Mouse (Mus musculus) monocyte, adult 5-6 weeks (primary cell): ENCODE measurements around the gene Hmg20b. TPM values are rescaled to one million over a fixed set of nuclear protein-coding genes. Genes with fewer than 3 reads are reported as not detected.

Experiments used
- ATAC-seq: fragments of 153-309, 156-312 bp; replicated peaks from 2 replicates; pipeline ENCODE4 v1.8.0; 2017; ENCODE audit warnings: mild to moderate bottlenecking; ENCODE audit not compliant: low TSS enrichment, insufficient number of reproducible peaks, severe bottlenecking, poor library complexity, low FRiP score
- total RNA-seq: library from RNA; stranded (forward); fragments of 200-1000, 200-491, 200-594 nt; gene quantifications from 3 replicates; pipeline ENCODE4 v1.2.3, GENCODE M21; 2017

Hmg20b gene
- total RNA-seq, 1 experiment from 2014 or later = 28.8 TPM

DNA sequence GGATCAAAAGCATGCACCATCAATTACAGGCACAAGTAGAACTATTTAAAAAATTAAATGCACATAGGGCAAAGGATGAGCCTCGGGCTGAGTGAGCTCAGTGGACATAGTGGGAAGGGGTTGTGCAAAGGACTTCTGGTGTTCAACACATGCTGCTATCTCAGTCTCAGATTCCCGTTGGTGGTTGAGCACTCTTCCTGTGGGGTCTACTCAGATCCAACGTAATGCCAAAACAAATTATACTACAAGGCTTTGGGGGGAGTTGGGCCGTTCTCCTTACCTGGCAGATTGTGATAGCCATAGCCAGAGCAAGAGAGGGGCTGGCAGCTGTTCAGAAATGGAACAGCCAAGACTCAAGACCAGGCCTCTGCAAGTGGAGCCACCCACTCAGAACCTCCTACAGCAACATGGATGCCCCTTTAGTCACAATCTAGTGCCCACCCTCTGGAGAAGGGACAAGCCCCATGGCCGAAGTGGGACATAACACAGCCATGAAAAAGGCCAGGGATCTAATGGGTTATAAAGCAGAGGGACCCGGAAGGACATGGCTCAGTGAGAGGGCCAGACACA lies 29.6 kb upstream of the Hmg20b start:
- no peak for ATAC-seq

DNA sequence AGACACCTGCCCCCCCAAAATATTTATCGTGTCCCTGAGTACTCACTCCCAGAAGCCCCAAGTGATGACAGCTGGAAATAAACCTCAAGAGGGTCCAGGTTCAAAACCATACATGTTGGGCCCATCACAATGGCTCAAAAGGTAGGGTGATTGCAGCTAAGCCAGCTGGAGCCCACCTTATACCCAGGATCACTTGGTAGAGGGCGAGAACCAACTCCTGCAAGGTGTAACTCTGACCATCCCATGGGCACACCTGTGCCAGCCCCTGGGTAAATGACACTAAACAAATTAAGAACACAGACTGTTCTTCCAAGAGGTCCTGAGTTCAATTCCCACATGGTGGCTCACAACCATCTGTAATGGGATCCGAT lies 28.9 kb upstream of the Hmg20b start:
- no peak for ATAC-seq

DNA sequence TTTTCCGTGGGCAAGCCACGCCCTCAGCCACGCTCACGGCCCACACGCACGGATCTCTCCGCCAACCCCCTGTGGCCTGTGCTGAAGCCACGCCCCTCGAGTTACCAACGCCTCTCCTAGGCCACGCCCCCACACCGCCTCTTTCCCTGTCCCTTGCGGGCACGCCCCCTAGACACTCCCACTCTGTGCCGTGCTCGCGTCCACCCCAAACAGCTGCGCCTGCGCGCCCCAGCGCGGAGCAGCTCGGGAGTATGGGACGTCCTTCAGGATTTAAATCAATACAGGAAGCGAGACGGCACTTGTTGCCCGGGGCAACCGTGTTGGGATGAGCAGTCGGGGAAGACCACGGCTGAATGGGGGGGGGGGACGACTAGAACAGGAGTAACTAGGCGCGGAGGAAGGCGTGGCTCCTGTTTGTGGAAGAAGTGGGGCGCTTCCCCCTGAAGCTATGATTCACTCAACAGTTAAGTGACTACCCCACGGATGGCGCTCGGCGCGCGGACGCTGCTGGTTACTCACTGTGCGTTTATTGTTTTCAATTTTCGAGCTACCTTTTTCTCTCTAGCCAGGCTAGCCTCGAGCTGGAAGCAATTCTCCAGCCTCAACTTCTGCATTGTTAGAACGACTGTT lies 28.4 kb upstream of the Hmg20b start:
- peak; percentile 90 for ATAC-seq

DNA sequence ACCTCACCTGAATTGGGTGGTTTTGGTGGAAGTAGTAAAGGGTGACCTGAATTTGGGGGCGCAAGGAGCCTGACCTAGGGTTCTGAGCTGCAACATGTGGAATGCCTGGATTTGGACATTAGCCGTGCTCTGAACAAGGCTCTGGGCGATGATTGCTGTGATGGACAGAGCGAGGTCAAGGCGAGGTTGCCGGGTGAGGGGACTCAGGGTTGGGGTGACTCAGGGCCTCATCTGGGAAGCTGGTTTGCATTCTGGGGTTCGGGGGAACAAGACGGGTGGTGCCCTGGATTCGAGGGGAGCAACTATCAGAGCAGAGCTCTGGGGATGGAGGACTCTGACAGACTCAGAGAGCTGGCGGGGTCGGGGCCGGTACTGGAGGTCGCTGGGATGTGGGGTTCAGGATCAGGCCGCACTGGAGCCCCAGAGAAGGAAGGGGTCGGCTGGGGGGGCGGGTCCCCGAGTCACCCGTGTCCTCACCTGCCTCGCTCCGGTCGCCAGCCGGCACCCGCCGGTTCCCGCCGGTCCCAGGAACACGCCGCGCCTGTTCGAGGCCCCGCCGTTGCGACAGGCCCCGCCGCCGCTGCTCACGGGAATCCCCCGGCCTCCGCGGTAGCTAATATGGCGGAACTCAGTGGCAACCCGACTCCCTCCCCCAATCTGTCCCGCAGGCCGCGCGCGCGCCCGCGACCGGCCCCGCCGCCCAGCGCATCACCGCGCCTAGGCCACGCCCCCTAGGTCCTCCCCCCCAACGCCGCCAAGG lies 27.7 kb upstream of the Hmg20b start, which contains the start of gene Fzr1:
Gene Fzr1, minus strand, starts transcription at position 724 of the 760 bp plus-strand sequence.
- peak; percentile 6; the same call in 1 of the 2 replicates for ATAC-seq

DNA sequence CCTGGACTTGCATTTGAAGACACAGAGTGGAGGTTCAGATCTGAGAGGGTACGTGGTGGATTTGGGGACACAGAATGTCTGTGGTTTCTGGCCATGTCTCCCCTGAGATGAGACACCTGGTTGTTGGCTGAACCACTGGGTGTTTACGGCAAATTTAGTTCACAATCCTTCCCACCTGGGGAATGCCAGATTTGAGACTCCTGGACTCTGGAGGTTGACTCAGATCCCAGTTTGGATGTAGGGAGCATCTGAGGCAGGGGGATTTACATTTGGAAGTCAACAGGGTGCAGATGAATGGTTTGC lies 27.0 kb upstream of the Hmg20b start:
- ATAC-seq = no peak

DNA sequence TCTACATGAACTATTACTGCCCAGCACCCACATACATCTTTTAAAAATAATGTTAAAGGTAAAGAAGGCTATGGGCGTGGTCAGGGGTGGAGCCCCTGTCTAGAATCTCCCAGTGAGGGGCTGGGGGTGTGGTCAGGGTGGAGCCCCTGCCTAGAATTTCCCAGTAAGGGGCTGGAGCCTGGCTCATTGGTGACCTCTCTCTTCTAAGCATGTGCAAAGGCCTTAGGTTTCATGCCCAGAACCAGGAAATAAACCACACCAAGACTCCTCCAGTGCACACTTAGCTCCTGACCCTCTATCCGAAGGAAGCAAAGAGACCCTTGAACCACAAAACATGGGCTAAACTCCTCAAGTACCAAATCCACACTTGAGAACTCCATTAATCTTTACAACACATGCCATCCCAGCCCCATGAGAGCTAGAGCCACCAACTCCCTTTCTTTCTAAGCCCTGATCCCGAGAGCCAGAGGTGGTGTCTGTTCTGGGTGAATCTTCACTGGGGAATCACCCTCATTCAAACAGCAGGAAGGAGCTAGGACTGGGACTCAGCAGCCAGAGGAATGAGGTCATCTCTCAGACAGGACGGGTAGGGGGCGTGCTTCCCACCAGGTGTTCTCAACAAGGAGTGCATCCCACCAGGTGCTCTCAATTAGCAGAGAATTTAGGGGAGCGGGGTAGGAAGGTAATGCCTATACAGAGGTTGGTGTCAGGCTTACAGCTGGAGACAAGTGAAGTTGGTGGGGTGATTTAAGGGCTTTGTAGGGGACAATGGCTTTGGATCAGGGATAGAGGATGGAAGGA lies 26.5 kb upstream of the Hmg20b start:
- ATAC-seq = no peak

DNA sequence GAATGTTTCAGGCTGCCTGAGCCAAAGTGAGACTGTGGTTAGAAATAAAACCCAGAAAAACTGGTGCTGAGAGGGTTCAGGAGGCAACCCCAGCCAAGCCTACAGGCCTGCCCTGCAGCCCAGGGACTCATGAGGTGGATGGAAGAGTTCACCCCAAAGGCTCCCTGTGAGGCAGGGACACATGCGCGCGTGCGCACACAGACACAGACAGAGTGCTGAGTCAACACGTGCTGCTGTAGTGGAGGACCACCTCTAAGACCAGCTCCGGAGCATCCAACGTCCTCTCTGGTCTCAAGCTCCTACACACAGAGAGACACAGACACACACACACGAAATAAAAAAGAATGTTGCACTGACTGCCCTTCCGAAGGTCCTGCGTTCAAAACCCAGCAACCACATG lies 25.0 kb upstream of the Hmg20b start:
- ATAC-seq = no peak

DNA sequence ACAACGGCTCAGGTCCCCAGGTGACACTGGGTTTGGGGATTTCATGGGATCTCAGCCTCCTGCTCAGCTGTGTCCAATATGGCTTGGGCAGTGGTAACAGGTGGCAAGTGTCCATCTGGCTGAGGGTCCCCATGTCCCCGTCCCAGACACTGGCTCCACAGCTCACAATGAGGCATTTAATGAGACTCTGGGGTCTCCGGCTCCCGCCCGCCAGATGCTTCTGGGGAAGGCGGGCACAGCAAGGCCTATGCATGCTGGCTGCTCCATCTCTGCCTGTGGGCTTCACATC lies 16.9 kb upstream of the Hmg20b start:
- ATAC-seq = no peak

DNA sequence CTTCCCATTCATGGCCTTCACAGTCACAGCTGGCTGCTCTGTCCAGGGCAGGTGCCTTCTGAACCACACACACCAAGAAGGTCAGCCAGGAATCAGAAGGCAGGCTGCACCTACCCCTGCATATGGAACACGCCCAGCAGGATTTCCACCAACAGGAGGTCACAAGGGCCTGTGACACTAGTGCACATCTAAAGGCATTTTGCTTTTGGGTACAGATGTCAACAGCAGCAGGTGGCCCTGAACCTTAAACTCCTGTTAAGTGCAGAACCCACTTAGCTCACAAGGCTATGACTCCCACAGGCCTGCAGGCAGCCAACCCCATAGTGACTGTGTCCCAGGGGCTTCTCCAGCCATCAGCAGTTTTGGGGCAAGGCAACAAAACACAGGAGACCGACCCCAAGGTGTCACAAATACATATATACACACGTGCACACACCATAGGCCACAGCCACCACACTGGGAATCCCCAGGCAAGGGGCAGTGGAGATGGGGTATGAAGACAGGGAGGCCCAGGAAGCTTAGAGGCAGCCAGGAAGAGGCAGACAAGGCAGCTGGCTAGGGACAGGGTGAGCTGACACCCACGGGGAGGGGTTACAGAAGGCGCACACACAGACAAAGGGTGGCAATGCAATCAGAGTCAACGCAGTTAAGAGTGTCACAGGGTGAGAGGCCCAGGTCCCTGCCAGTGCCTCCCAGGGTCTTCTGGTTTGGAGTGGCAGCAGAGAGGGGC lies 16.4 kb upstream of the Hmg20b start:
- ATAC-seq = no peak

DNA sequence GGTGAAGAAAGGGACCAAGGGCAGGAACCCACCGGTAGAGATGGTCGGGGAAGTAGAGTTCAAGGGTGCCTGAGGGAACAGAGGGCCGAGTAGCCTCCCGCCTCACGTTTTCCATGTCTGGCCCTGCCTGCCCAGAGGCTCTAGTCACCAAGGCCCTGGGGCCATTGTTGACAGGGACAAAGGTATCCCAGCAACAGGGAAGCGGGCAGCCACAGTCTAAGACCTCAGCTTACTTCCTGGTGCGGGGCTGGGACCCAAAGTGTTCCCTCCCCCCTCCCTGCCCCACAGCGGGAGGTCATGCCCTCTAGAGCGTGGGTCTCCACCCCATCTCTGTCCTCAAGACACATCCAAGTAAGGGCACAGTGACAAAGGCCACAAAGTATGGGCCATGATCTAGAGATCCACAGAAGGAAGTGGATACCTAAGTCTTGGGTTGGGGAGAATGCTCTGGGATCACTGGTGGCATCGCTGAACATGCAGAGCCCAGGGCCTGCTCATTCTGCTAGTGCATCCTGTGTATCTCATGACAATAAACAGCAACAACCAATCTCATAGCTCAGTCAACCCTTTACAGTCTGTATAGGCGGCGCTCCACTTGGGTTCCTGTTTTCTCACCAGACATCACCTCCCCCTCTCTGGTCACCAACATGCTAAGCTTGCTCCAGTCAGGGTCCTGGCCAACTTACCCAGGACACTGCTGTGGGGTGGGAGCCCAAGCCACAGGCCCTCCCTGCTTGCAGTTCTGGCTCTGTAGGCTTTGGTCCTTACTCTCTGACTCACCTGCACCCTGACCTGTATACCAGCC lies 15.6 kb upstream of the Hmg20b start, which contains the start of gene 4930404N11Rik:
Gene 4930404N11Rik, minus strand, starts transcription at position 145 of the 805 bp plus-strand sequence.
- ATAC-seq = peak; percentile 33

DNA sequence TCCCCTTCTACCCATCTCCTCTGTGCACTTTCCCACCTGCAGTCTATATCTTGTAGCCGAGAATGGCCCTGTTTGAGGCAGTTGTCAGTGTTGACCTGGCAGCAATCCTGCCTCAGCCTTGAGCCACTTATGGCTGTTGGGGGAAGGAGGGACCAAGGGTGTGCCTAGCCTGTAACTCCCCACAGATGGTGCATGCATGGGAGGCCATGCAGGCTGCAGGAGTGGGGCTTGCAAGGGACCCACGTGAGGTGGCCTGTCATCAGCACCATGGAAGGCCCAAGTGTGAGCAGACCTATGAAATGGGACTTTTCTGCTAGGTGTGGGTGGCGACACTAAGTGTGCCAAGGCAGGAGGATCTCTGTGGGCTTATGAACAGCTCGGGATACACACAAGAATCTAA lies 14.8 kb upstream of the Hmg20b start:
- ATAC-seq = no peak

DNA sequence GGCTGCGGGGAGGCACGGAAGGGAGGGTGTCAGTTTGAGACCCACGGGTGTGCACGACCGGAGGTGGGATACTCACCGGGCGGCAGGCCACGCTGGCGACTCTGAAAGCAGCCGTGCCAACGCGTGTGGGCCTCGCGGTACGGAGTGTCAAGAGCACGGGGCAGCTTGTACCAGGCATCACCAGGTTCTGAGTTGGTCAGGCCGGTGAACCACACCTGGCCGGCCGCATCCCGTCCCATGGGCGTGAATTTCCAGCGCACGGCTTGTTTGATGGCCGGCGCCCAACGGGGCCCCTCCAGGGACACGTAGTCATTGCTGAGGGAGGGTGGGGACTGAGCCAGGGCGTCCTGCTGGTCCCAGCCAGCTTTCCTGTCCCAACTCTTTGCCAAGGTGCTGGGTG lies 14.4 kb upstream of the Hmg20b start:
- ATAC-seq = no peak

DNA sequence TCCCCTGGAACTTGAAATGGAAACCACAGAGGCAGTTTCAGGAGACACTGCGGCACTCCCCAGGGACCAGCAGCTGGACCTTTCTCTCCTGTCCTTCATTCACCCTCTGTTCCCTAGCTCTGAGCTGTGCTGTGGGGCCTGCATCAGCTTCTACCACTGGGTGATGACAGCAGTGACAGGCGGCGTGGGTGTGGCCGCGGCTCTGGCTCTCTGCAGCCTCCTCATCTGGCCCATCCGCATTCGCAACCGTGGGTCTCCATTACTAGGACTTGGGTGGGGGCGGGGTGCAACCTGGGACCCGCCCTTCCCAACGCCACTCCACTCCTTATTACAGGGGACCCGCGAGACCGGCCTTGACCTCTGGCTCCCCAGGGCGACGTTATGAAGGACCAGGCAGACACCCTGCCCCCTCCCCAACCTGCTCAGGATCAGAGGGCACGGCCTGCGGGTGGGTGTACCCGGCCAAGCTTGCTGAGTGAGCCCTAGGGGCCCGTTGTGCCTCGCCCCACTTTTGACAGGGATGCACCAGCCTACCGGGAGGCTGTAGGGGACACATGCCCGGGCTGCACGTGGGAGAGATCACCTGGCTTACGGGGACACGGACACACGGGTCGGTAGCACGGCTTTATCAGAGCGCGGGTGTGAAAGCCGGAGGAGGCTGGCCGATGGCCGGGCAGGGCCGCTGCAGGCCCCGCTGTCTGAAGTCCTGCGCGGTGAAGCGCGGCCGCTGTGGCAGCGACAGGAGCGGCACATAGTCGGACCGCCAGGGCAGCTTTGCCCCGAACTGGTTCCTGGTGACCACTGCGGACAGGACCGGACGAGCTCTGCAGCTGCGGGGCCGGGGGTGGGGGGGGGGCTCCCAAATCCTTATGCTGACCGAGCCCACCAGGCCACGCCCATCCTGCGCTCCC lies 13.4 kb upstream of the Hmg20b start:
- no peak for ATAC-seq

DNA sequence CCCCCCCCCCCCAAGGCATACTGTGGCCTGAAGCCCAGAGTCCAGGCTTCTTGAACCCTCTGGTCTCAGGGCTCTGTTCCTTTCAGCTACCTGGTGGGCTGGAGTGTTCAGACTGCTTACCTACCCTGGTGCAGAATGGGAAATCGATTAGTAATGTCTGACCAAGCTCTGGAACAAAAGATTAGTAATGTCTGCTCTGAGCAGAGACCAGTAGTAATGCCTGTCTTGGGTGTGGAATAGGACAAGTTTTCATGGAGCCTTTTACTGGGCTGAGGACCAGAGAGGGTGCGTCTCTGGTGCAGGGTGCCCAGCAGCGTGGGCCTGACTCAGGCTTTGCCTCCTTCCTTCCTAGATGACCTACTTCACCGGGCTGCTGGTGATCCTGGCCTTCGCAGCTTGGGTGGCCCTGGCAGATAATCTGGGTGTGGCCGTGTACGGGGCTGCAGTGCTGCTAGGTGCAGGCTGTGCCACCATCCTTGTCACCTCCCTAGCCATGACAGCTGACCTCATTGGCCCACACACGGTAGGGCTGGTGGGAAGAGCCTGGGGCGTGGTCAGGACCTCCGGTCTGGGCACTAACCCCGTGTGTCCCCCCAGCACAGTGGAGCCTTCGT lies 12.2 kb upstream of the Hmg20b start:
- ATAC-seq = no peak

DNA sequence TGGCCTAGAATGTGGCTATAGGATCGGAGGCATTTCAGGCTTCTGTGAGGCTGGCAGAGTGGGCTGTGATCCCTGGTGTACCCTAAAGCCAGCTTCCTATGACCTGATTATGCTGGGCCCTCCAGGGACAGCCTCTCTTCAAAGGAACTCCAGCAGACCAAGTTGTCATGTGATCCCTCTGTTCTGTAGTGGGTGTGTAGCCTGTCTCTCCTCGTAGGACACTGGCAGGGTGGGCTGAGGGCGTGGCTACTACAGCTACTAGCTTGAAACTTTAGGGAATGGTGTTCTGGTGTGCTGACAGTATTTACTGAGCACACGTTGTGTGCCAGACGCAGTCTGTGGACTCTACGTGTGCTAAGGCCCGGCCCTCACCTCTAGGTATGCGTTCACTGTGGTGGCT lies 10.4 kb upstream of the Hmg20b start:
- ATAC-seq = no peak

DNA sequence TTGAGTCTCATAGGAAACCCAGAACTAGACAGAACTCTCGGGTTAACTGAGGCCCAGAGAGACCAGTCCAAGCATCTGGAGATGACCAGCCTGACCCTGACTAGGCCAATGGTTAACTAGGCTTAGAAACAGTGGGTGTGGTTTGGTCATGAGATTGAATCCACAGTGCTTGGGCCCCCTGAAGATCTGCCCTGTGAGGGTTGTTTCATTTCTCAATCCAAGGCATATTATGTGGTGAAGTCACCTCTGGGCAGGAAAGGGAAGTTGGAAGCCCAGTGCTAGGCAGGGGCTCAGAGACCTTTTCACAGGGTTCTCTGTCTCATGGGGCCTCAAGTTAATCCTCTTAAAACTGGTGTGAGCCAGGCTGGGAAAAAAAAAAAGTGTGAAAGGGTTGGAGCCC lies 8.6 kb upstream of the Hmg20b start:
- ATAC-seq = peak; percentile 34

DNA sequence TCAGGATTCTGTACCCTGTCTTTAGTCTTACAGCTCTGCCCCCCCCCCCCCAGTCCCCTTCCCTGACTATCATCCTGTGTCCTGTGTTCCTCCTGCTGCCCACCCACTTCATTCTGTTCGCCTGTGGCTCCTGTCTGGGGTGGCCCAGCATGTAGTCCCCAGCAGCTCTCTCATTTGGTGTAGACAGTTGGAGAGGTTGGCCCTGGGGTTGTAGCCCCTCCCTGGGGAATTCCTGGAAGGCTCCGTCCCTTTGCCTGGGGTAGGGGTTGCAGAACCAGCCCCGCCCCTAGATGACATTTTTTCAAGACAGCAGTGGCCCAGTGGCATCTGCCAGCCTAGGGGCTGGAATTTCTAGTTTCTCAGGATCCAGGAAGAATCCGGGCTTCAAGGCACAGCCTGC lies 7.9 kb upstream of the Hmg20b start:
- no peak for ATAC-seq
